Mouse (Mus musculus) hematopoietic stem cell, adult 5-6 weeks (primary cell): ENCODE data around the gene Mut. TPM values are rescaled to one million over a fixed set of nuclear protein-coding genes. Genes with fewer than 3 reads are reported as not detected.

Experiments used
- total RNA-seq: library from RNA; stranded (forward); fragments of 172-1452, 232-1000 nt; gene quantifications from 2 replicates; pipeline ENCODE4 v1.2.3, GENCODE M21; 2017

Gene Mut
- total RNA-seq, 1 experiment from 2014 or later, result 32.0 TPM

Other genes with a start within 250 kb of the Mut start
- not detected in 2 replicates for gene Esp1, start 207.6 kb upstream of the Mut start, total RNA-seq
- 13.6 TPM in 1 of 2 replicates, not detected in the other for gene Crisp2, start 127.7 kb upstream of the Mut start, total RNA-seq
- 2.2 and 8.2 TPM in 2 replicates for gene Rhag, start 123.6 kb upstream of the Mut start, total RNA-seq
- gene 9130008F23Rik, start 54.1 kb upstream of the Mut start, total RNA-seq, result 4.8 and 10.0 TPM in 2 replicates
- not detected in 2 replicates for gene Glyatl3, start 20.3 kb upstream of the Mut start, total RNA-seq
- gene Cenpq, start 362 bp downstream of the Mut start, total RNA-seq, result 45.8 and 49.4 TPM in 2 replicates